Mouse (Mus musculus) gastrocnemius, postnatal 36 days (tissue): ENCODE results near the gene H2afz. TPM values are rescaled to one million over a fixed set of nuclear protein-coding genes. Genes with fewer than 3 reads are reported as not detected.
"Not testable (repeated sequence)": the region's sequence is repeated elsewhere in the genome, so short reads cannot be mapped to it uniquely, and the experiment has no call there.

Experiments
- DNase-seq, 2 experiments: peaks; one replicate each; pipeline ENCODE4 v3.0.0; 2022
- intact Hi-C: fragments of 180-260 bp; cut with DNase I; formaldehyde crosslinking; loops from one replicate; pipeline ENCODE4 v1.15.1; 2025
- long read RNA-seq, 2 experiments: library from polyadenylated mRNA; stranded (forward); transcript quantifications; one replicate each; pipeline ENCODE4 v2.0.0; 2021
- total RNA-seq, 2 experiments: library from RNA; stranded (reverse); gene quantifications; 2 replicates each; pipeline ENCODE4 v1.2.3; 2021

H2afz gene
- total RNA-seq = 10 to 100 TPM; 65.6 to 74.7 TPM
- long read RNA-seq, experiment 1, transcript H2afz-201 (5 exons, 1,069 nt) = major isoform, 158 of 174 reads
- long read RNA-seq, experiment 1, partial matches to known transcripts = 9 of 174 reads
- long read RNA-seq, experiment 1, other reads (novel, unspliced or antisense) = 7 of 174 reads
- long read RNA-seq, experiment 2, transcript H2afz-201 (5 exons, 1,069 nt) = major isoform, 182 of 190 reads
- long read RNA-seq, experiment 2, partial matches to known transcripts = 3 of 190 reads
- long read RNA-seq, experiment 2, other reads (novel, unspliced or antisense) = 5 of 190 reads

GRCm38 (mm10) chr3:137864124-137864987 lies at the start of gene H2afz:
H2afz (plus strand) TSS chr3:137864487.
- intact Hi-C loops = loop anchor here (2.0 kb wide), 1 partner anchor 280 kb away; the partner anchor contains the start of gene Mttp

GRCm38 (mm10) chr3:137818713-137819112 lies 45.6 kb upstream of the H2afz start:
- DNase-seq = no peak
- intact Hi-C loops = no loop called here

More at GRCm38 (mm10) chr3:137864124-137864987, at the start of gene H2afz:
- peak; percentile 94 to 99 for DNase-seq

- intact Hi-C loops = no loop called here
- DNase-seq = no peak
These were observed 43.4 kb upstream of the H2afz start for GRCm38 (mm10) chr3:137820688-137821467.

GRCm38 (mm10) chr3:137823317-137823716 lies 41.0 kb upstream of the H2afz start:
- DNase-seq = no peak
- intact Hi-C loops = no loop called here

GRCm38 (mm10) chr3:137827678-137828077 lies 36.6 kb upstream of the H2afz start:
- intact Hi-C loops = no loop called here
- no peak for DNase-seq

GRCm38 (mm10) chr3:137831156-137831555 lies 33.1 kb upstream of the H2afz start:
- intact Hi-C loops = no loop called here
- DNase-seq = no peak

- intact Hi-C loops = no loop called here
- DNase-seq = no peak
These were observed 31.2 kb upstream of the H2afz start for GRCm38 (mm10) chr3:137833128-137833527.

GRCm38 (mm10) chr3:137833698-137834097 lies 30.6 kb upstream of the H2afz start:
- no peak for DNase-seq
- intact Hi-C loops = no loop called here

GRCm38 (mm10) chr3:137836543-137836942 lies 27.7 kb upstream of the H2afz start:
- no peak for DNase-seq
- intact Hi-C loops = no loop called here

GRCm38 (mm10) chr3:137838160-137838559 lies 26.1 kb upstream of the H2afz start:
- no peak for DNase-seq
- intact Hi-C loops = no loop called here

GRCm38 (mm10) chr3:137842944-137843343 lies 21.3 kb upstream of the H2afz start:
- intact Hi-C loops = no loop called here
- DNase-seq = no peak

- intact Hi-C loops = no loop called here
- DNase-seq = no peak
These were observed 20.0 kb upstream of the H2afz start for GRCm38 (mm10) chr3:137844263-137844662.

- intact Hi-C loops = no loop called here
- DNase-seq = no peak
These were observed 17.7 kb upstream of the H2afz start for GRCm38 (mm10) chr3:137846552-137846951.

- no peak for DNase-seq
- intact Hi-C loops = no loop called here
These were observed 15.9 kb upstream of the H2afz start for GRCm38 (mm10) chr3:137848354-137848753.

- intact Hi-C loops = no loop called here
- DNase-seq = no peak
These were observed 14.6 kb upstream of the H2afz start for GRCm38 (mm10) chr3:137849697-137850096.

- intact Hi-C loops = no loop called here
- no peak for DNase-seq
These were observed 13.1 kb upstream of the H2afz start for GRCm38 (mm10) chr3:137851196-137851595.

- intact Hi-C loops = not testable (repeated sequence)
These were observed 11.3 kb upstream of the H2afz start for GRCm38 (mm10) chr3:137853011-137853410.

GRCm38 (mm10) chr3:137855328-137855727 lies 9.0 kb upstream of the H2afz start:
- intact Hi-C loops = no loop called here
- DNase-seq = no peak

More at GRCm38 (mm10) chr3:137853011-137853410, 11.3 kb upstream of the H2afz start:
- DNase-seq = not testable (repeated sequence)

GRCm38 (mm10) chr3:137856061-137856460 lies 8.2 kb upstream of the H2afz start:
- no peak for DNase-seq
- intact Hi-C loops = no loop called here

GRCm38 (mm10) chr3:137860394-137861170 lies 3.7 kb upstream of the H2afz start:
- intact Hi-C loops = no loop called here
- DNase-seq = no peak
